Mouse (Mus musculus) lung, postnatal 36 days (tissue): ENCODE measurements around the gene Yae1d1.
"Not testable (repeated sequence)": the region's sequence is repeated elsewhere in the genome, so short reads cannot be mapped to it uniquely, and the experiment has no call there.

Experiments
- DNase-seq: peaks from one replicate; pipeline ENCODE4 v3.0.0; 2022; ENCODE audit warnings: mixed read lengths

Gene Yae1d1

DNA sequence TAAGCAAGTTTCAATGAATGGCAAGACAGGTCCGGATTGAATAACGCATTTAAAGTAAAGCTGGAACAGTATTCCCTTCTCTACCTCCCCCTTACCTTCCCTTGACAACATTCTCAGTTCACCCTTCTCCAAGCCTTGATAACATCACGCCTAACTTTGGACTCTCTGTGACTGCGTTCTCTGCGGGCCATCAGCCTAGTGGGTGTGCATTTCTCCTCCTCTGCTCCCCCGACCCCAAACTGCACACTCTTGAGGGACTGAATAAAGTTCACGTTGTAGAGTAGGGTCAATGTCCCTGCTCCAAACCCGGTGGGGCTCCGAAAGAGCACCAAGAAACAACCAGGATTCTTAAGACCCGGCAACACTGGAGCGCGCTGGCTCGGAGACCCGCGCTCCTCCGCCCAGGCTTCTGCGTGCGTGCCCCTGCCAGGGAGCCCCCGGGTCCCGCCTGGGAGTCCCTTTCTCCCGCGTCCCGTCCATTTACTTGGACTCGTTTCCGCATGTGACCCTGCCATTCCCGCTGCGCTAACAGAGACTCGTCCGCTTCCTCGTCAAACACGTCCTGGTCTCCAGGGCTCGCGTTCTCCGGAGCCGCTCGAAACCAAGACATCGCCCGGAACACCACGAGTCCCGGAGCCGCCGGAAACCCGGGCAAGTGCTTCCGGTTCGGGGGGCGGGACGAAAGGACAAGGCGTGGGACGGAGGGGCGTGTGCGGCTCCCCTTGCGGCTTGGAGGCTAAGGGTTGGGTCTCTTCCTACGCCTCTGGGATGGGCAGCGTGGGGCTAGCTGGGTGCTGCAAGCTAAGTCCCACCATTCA lies at the start of gene Yae1d1:
Gene Yae1d1 (minus strand): TSS at position 653 of the 818 bp plus-strand sequence.
- DNase-seq, result peak; percentile 93

DNA sequence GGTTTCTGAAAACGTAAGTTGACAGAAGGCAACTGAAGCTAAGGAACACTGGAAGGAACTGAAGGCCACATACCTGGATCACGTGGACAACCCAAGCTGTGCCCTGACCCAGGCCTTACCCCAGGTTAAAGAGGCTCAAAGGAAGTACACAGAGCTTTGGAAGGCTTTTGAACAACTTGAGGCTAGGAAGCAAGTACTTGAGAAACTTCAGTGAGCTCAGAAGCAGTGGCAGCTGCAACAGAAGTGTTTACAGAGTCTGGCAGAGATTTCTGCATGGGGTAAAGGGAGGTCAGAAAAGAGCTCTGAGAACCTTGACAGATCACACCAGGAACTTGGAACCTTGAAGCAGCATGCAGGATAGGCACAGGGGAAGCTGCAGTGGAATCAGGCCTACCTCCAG lies 45.7 kb upstream of the Yae1d1 start:
- DNase-seq, result peak; percentile 80

DNA sequence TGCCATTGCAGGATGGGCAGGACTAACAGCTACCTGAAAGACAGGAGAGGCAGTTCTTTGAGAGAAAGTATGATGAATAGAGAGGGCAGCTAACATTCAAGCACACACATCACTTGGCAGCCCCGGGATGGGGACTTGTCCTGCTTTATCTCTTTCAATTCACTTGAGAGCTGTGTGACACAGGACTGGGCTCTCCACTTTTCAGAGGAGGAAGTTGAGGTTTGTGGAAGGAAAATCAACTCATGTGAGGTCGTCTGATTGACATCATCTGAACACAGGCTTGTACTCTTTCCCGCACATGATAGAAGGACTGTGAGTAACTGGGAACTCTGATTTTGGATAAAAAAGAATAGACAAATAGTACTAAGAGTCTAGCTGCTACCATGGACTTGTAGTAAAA lies 23.5 kb upstream of the Yae1d1 start:
- peak; percentile 13 for DNase-seq

DNA sequence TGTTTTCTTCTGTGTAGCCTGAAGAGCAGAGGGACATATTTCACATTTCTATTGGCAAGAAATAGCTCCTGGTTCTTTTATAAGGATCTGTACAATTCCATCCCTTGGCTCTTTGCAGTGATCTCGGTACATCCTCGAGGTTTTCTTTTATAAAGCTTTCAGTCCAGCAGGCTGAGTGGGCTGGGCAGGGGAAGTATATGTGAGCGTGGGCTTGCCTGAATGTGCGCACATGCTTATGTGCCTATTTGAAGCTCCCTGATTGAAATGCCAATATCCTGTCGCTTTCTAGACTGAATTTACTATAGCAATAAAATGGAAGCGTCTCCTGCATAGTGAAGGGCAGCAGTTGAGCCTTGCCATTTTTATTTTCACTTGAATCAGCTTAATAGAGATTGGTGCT lies 20.1 kb upstream of the Yae1d1 start:
- DNase-seq, result no peak

DNA sequence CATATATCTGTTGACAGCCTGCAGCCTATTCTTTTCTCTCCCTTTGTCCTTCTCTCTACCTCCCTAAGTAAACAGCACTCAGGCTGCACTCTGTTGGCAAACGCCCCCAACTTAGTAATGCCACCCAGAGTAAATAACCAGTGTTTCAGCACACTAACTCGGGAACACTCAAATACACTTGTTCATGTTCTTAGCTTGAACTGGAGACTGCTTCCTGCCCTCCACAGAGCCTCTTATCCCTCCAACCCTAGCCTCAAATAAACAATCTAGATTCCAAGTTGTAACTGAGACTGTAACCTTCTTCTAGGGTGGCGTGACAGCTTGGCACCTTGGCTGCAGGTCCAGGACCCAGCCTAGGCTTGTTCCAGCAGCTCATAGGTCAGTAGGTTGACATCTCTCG lies 17.9 kb upstream of the Yae1d1 start:
- DNase-seq, result peak; percentile 79

DNA sequence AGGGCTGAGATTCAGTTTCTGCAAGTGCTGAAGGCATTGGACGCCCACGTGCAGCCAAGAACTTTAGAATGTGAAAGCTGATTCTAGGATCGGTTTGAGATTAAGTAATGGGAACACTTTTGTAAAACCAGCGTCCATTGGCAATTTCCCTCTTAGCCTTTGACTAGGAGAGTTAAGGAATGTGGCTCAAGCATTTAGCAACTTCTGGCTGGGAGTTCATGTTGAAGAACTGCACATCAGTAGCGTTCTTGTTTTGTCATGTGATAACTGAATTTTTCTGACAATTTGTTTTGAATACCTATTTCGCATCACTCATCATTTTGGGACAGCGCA lies 332 bp upstream of the Yae1d1 start:
- DNase-seq, result no peak

DNA sequence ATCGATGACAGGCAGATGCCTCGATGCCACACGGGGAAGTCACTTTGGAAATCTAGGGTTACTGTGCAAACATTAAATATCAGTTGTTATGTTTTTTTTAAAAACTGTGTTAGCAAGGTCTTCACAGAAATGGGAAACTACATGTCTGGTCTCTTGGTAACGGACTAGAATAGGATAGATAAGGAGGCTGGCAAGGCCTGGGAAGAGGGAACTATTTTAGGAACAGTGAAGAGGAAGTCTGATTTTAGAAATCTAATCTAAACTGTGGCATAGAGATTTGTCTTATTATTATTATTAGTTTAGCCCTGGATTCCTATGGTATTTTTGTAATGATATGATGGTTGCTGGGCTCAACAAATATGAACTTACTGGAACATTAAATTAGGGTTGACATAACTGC lies 1.1 kb downstream of the Yae1d1 start:
- DNase-seq, result no peak

DNA sequence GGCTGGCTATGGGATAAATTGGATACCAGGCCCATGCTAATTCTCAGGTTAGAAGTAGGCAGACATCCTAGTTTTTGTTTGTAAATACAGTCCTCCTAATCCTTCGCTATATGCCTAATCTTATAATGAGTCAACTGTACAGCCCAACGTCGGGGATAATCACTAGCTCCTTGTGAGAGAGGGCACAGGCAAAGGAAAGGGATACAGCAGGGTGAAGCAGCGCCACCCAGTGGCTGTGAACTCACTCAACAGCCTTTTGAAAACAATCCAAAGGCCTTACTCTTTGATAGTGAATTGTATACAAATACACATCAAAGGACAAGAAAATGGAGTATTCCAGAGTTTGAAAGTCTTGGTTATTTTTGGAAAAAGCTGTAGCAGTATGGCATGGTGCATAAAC lies 10.0 kb downstream of the Yae1d1 start:
- peak; percentile 63 for DNase-seq

DNA sequence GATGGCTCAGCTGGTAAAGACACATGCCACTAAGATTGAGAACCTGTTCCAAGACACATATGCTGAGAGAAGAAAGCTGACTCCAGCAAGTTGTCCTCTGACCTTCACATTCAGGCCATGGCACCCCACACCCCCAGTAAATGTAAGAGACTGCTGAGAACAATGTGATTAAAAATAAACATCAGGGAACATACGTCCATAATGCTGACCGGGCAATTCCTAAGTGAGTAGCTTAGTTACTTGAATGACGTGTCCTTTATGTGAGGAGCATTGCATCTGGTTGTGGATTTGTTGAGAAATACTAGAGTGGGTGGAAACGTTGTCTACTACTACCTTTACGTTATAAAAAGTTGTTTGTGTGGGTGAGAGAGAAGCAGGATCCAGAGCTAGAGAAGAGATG lies 10.5 kb downstream of the Yae1d1 start:
- DNase-seq, result no peak

DNA sequence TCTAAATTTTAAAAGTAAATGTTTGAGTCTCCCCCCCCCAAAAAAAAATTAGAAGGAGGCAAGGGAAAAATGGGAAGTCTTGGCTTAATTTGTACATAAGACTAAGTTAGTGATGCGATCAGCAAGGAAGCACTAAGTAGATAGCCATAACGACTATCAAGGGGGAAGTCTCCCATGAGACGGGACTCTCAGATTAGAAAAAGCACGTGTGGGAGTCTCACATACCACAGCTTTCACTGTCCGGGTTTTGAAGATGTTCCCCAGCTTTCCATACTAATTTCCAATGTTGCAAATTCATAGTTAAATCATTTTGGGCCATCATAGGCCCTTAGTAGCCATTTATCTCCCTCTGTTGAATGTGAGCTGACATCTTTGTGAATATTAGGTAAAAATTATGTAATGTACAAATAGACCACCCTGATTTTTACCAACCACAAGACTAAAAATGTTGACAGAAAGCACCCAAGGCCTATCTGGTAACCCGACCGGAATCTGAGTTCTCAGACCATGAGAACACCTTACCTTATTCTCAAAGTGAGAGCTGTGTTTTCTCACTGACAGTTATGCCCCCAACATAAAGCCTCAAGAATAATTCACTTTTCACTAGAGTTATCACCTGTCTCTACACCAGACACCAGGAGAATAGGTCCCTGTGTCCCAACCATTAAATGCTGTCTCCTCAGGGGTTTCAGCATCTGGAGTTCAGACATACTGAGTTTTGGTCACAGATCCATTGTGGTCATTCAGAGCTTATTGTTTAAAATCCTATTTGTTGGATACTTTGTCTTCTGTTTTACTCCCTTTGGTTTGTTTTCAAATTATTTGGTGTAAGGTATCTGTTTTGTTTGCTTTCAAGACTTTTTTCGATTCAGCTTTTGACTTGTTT lies 16.1 kb downstream of the Yae1d1 start:
- no peak for DNase-seq

DNA sequence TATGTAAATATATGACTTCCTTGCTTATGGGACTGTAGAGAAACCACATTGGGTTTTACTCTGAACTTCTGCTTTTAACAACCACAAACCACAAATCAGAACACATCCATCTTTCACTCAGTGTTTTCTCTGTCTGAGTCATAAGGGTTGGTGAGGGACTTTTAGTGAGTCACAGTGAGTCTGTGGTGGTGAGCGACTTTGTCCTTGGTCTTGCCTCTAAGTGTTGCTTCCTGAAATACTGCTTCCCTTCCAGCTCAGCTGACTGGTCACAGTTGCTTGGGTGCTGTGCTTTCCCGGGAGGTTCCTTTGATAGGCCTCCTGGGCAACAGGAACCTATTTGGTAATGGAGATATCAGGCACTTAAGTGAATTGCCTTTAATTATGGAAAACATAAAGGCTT lies 17.3 kb downstream of the Yae1d1 start:
- peak; percentile 61 for DNase-seq

DNA sequence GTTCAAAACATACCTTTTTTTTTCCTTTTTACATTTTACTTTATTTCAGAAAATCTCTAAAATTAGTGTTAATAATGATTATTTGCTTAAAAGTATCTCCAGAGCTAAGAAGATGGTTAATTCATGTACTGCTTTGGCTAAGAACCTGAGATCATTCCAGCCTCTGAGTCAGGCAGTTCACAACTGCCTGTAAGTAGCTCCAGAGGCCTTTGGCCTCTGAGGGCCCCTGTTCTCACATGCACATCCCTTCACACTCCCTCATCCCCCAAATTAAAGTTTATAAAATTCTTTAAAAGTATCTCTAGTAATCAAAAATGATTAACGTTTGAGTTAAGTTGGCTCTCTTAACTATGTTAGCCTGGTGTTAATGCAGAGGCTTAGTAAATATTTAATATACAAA lies 17.7 kb downstream of the Yae1d1 start:
- DNase-seq, result no peak

DNA sequence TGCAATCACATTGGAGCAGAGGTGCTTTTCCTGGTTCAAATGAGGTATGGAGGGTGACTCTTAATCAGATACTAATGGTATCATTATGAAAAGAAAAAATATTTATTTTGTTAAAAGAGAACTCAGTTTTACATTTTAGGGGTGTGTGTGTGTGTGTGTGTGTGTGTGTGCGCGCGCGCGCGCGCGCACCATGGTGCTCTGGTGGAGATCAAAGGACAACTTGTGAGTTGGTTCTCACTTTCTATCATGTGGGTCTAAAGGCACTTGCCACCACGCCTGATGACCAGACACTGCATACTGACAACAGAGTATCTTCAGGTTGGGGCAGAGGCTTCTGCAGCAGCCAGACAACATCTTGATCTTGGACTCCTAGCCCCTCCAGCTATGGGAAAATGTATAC lies 18.4 kb downstream of the Yae1d1 start:
- no peak for DNase-seq

DNA sequence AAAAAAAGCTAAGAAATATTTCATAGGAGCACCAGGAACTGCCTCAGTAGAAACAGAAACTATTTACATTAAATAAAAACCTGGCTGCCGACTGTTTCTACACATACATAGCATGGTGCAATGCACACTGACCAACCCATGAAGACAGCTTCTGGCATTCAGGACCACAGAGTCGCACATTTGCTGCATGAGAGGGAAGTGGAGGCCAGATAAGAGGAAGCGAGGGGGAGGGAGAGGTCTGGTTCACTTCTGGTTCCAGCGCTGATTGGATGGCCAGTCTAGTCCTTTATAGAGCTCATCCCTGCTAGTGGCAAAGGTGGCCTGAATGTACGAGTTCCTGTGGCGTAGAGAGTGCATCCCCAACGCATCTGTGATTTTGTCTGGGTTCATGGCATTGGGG lies 32.5 kb downstream of the Yae1d1 start:
- peak; percentile 32 for DNase-seq

DNA sequence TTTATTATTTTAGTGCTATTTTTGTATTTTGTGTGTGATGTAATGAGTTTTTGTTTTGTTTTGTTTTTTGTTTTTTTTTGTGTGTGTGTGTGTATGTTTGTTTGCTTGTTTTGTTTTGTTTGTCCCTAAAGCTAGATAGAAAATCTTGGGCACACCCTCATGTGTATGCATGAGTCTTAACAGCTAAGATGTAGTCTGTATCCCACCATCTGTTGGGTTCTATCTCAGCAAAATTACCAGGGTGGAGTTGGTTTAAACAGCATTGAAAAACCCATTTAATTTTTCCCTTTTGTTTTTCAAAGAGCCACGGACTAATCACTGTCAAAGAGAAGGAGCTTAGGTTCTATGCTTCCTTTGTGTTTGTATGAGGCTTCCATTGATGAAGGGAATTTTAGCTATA lies 38.9 kb downstream of the Yae1d1 start:
- no peak for DNase-seq

DNA sequence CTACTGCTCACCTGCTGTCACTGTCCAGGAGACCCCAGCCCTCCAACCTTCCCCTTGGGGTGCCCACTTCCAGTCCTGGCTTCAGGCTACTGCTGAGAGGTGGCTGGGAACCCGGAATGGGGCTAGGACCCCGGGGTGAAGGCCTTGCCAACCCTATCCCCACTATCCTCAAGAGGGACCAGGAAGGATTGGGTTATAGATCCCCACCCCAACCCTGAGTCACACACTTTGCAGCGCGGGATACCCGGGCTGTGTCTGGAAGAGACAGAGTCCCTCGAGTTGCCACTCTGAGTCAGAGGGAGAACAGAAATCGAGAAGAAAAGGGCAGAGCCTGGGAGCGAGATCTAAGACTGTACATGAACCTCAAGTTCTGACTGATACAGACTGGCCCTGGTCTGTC lies 42.6 kb downstream of the Yae1d1 start:
- not testable (repeated sequence) for DNase-seq

DNA sequence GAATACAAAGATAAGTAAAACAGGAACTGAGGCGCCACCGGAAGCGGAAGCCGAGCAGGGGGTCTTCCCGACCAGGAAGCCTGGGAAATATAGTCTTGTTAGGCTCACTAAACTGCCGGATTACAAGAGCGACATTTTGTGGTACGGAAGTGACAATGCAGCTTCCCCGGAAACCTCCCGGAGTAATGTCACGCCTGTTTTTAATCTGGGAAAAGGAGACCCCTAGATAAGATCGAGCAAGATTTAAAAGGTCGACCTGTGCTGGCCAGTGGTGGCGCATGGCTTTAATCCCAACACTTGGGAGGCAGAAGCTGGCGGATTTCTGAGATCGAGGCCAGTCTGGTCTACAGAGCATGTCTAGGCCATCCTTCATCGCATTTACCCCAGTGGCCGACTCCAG lies 43.6 kb downstream of the Yae1d1 start:
- no peak for DNase-seq

DNA sequence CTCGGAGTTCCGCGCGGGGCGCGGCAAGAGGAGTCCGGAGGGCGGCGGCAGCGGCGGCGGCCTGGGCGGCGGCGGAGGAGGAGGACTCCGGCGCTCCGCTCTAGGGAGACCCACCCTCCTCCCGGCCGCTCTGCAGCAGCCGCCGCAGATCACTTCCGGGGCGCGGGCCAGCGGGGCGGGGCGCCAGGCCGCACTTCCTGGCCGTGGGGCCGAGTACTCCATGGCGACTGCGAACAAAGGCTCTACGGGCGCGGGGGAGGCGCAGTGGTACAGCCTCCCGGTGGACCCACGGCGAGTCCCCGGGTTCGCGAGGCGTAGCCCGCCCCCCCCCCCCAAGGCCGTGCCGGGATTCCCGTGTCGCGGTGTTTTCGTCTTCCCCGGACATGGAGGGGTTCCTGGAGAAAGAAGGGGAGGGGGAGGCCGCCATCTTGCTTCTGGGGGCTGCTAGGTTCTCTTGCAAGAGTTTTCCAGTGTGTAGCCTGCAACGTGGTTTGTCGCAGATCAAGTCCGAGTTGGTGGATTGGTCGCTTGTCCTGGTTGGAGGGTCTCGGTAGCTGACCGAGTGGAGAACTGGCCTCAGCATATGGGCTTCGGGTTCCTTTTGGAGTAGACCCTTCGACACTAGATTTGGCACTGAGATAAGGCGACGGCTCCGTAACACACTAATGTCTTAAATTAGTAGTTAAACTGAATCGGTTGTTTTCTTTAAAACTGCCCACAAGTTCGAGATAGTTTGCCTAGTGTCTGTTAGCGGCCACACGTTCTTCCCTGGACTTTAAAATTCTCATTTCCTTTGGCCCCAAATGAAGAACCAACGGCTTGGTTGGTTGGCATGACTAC lies 48.9 kb downstream of the Yae1d1 start, which contains the start of gene Rala:
Gene Rala (minus strand): TSS at position 162 of the 840 bp plus-strand sequence.
- DNase-seq, result peak; percentile 95

DNA sequence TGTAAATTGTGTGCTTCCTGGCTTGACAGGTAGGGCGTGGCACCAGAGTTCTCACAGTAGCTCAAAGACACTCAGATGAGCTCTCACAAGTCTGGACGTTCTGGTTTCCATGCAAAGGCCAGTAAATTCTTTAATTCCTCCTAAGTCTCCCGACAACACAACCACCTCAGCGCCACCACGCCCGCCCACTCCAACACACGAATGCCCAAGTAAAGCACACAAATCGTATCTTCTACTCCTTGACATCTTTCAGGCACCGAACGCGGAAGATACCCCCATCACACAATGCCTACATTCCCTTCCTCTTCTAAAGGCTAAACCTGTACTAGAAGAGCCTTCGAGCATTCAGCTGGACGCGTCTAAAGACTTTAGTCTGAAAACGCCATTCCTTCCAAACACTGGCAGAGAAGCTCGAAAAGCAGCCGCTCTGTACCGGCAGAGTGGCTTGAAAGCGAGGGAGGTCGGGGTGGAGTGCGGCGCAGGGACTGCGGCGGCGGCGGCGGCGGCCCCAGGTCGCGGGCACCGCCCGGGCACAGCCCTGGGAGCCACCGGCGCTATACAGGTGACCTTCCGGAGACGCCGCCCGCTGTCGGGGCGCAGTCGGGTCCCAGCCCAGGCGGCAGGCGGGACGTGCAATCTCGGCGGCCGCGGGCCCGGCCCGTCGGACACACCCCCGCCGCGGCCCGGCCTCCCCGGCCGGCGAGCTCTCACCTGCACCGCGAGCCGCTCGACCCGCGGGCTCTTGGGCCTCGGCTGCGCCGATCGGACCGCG lies 49.7 kb downstream of the Yae1d1 start:
- peak; percentile 46 for DNase-seq

DNA sequence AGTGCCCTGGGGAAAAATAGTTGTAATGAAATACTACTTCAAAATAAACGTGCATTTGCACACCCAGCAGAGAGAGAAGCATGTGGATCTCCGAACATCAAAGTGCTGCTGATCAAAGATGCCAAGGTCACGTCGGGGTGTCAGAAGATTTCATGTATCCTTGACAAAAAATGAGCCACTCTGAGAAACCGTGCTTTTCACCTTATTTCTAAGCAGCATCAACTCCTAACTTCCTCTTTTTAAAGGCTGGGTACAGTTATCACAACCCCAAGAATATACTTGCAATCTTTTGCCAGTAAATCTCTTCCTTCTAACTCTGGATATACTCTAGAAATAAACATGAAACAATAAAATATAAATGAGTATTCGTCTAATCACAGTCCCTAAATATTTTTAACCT lies 50.8 kb downstream of the Yae1d1 start:
- no peak for DNase-seq
